In the genomic region with DNA sequence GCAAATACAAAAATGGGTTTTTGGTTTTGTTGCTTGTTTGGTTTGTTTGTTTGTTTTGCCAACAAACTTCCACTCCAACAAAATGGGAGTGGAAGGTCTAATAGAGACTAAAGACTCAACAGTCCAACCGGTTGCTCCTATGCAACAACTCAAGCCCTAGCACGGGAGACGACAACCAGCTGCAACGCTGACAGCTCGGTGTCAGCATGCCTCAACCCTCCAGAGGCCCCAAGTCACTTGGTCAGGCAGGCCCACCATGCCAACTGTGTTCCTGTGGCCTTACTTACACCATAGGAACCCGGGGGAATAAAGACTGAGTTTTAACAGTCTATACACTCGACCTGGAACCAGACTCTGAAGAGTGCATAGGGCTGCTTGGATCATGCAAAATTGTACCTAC, we compare ENCODE assay signal across 8 mouse cellular contexts. TPM values are rescaled to one million over a fixed set of nuclear protein-coding genes. Genes with fewer than 3 reads are reported as not detected.
DNase-seq lines count a peak whose midpoint lies in the region; ATAC-seq and TF ChIP-seq lines count a peak whose summit lies in the region.

No protein-coding gene starts in this region.

- TF ChIP-seq EP300 in liver, embryonic 14.5 days (IDR thresholded peaks at IDR 0.05; ENCODE audit: low read depth): no peak

- 1% methylated on average over 7 of the region's 7 CpGs for WGBS in kidney, adult 2 months
- WGBS in forebrain, embryonic 15.5 days: 5% methylated on average over 7 of the region's 7 CpGs
- WGBS in liver, embryonic 14.5 days (ENCODE audit: insufficient replicate concordance): 1% methylated on average over 7 of the region's 7 CpGs

- no peak for TF ChIP-seq POLR2A in kidney, adult 2 months (IDR thresholded peaks at IDR 0.05; ENCODE audit: low read depth, low read length)

- CTCF ChIA-PET in Patski (lab: Charles Lee): interaction anchor here (1.8 kb wide), 1 partner anchor 17 kb away, joined by 6 read pairs; no protein-coding TSS in a partner anchor

- H3K4me2 ChIP-seq in forebrain, embryonic 15.5 days (replicated peaks): peak overlapping the region; percentile 90
- peak overlapping the region; percentile 94 for H3K4me2 ChIP-seq in liver, embryonic 14.5 days (ENCODE audit: low read depth)

- H3K27ac ChIP-seq in kidney, adult 2 months (ENCODE audit: insufficient read depth, low read depth, low read length): no peak overlapping the region
- no peak overlapping the region for H3K27ac ChIP-seq in forebrain, embryonic 15.5 days (replicated peaks)
- no peak overlapping the region for H3K27ac ChIP-seq in liver, embryonic 14.5 days

- TF ChIP-seq CTCF in kidney, adult 2 months (conservative IDR thresholded peaks at IDR 0.05; ENCODE audit: insufficient read depth, insufficient read length, low read depth, low read length): no peak
- TF ChIP-seq CTCF in Patski (IDR thresholded peaks at IDR 0.05): no peak
- TF ChIP-seq CTCF in liver, embryonic 14.5 days (IDR thresholded peaks at IDR 0.05; ENCODE audit: low read depth): no peak

- H3K4me1 ChIP-seq in kidney, adult 2 months (ENCODE audit: control insufficient read depth, insufficient read depth, low read length): peaks cover 10% of the 10 kb centered on the region; the same call in 1 of the 2 replicates
- H3K4me1 ChIP-seq in forebrain, embryonic 15.5 days: peaks cover 27% of the 10 kb centered on the region
- H3K4me1 ChIP-seq in liver, embryonic 14.5 days (replicated peaks; ENCODE audit: control insufficient read depth in 2 of 2, insufficient read depth in 2 of 2, low read length in 1 of 2): peaks cover 8 to 15% of the 10 kb centered on the region in 2 experiments

- in situ Hi-C loops in Patski (cut with MboI; ENCODE audit: low pct_unique_long_range_greater_than_20kb): loop anchor here (25.0 kb wide), 2 partner anchors 930 to 1880 kb away; no protein-coding TSS in a partner anchor

- H3K9ac ChIP-seq in forebrain, embryonic 15.5 days (replicated peaks): peak overlapping the region; percentile 94
- H3K9ac ChIP-seq in liver, embryonic 14.5 days (replicated peaks): peak overlapping the region; percentile 93

- POLR2A ChIA-PET in Patski (lab: Charles Lee): interaction anchor here (1.1 kb wide), 1 partner anchor 30 kb away, joined by 12 read pairs; no protein-coding TSS in a partner anchor

- peak; percentile 32 for ATAC-seq in Patski
- ATAC-seq in forebrain, embryonic 15.5 days (replicated peaks): no peak; the same call in 1 of the 2 replicates
- ATAC-seq in liver, embryonic 14.5 days (ENCODE audit: insufficient read depth): peak; percentile 7

- peak overlapping the region; percentile 81 for H3K4me3 ChIP-seq in kidney, adult 2 months (ENCODE audit: insufficient read depth, low read depth, low read length)
- peak overlapping the region; percentile 94 for H3K4me3 ChIP-seq in forebrain, embryonic 15.5 days
- peak overlapping the region; percentile 75 to 99 for H3K4me3 ChIP-seq in liver, embryonic 14.5 days (ENCODE audit: insufficient read depth in 1 of 2, low read depth in 2 of 2, low read length in 2 of 2)

- no peaks in the 10 kb centered on the region for H3K27me3 ChIP-seq in kidney, adult 2 months (replicated peaks; ENCODE audit: control insufficient read depth, insufficient read depth, low read length)
- H3K27me3 ChIP-seq in Patski: no peaks in the 10 kb centered on the region
- H3K27me3 ChIP-seq in forebrain, embryonic 15.5 days: no peaks in the 10 kb centered on the region
- H3K27me3 ChIP-seq in liver, embryonic 14.5 days (ENCODE audit: control insufficient read depth, insufficient read depth, low read length): no peaks in the 10 kb centered on the region

- DNase-seq in kidney, adult 2 months: peak; percentile 12
- DNase-seq in kidney, postnatal 10 days: no peak
- no peak for DNase-seq in Patski (ENCODE audit: low read depth, low spot score)
- DNase-seq in liver, embryonic 14.5 days (ENCODE audit: low read depth in 3 of 3, low spot score in 3 of 3): no peak
- no peak for DNase-seq in retina, embryonic 14.5 days (ENCODE audit: low spot score)
- no peak for DNase-seq in spleen, postnatal 36 days (ENCODE audit: low spot score in 2 of 2)
- DNase-seq in testis, postnatal 10 days (ENCODE audit: low spot score): no peak

- no peaks in the 10 kb centered on the region for H3K9me3 ChIP-seq in forebrain, embryonic 15.5 days
- H3K9me3 ChIP-seq in liver, embryonic 14.5 days (ENCODE audit: control insufficient read depth, low read length): no peaks in the 10 kb centered on the region

- no peaks in the 10 kb centered on the region for H3K36me3 ChIP-seq in kidney, adult 2 months (ENCODE audit: control insufficient read depth, insufficient read depth, low read length)
- no peaks in the 10 kb centered on the region for H3K36me3 ChIP-seq in forebrain, embryonic 15.5 days
- H3K36me3 ChIP-seq in liver, embryonic 14.5 days (replicated peaks; ENCODE audit: control insufficient read depth, insufficient read depth, low read depth): no peaks in the 10 kb centered on the region

RNA-seq across cellular contexts. Expression of gene Kctd3, which starts 0.8 kb away (rescaled TPM):
- polyA plus RNA-seq in kidney, adult 2 months (2012; rRNA removed): 19.8 and 26.9 TPM in 2 replicates
- polyA plus RNA-seq in Patski (2021): 34.8 TPM
- polyA plus RNA-seq in forebrain, embryonic 15.5 days (2015; fragmentation: Nextera tagmentation; extraction: Ambion mirVana): 44.8 and 45.1 TPM in 2 replicates
- polyA plus RNA-seq in liver, embryonic 14.5 days (2012; rRNA removed): 15.8 and 17.2 TPM in 2 replicates
- polyA plus RNA-seq in liver, embryonic 14.5 days (2014; fragmentation: Nextera tagmentation; extraction: Ambion mirVana): 8.9 and 10.2 TPM in 2 replicates
